Mouse (Mus musculus): ENCODE data around the gene Chrd.

The Chrd gene

DNA sequence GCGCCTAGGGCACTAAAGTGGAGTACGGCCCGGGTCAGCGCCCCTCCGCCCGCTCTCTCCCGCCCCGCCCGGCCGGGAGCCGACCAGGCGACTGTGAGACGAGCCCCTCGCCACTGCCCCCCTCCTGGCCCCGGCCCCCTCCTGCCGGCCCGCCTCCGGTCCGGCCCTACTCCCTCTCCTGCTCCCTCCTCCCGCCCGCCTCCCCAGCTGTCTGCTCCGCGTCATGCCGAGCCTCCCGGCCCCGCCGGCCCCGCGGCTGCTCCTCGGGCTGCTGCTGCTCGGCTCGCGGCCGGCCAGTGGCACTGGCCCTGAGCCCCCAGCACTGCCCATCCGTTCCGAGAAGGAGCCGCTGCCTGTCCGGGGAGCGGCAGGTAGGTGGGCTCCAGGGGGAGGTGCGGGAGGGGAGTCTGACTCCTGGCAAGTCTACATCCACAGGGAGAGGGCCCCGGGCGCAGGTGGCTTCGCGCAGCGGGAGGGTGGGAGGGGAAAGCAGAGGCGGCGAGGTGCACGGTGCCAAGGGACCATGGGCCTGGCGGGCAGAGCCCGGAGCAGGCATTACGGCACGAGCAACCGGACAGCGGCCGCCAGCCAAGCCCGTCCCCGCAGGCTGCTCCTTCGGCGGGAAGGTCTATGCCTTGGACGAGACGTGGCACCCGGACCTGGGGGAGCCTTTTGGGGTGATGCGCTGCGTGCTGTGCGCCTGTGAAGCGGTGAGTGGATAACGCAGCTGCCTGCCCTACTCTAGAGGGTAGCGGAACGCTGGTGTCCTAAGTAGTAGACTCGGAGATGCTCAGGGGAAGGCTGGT lies at the start of gene Chrd:
TSS of gene Chrd (plus strand) at position 203 of the 806 bp plus-strand sequence.
- DNase-seq (ENCODE audit: low spot score), result peak; percentile 71

DNA sequence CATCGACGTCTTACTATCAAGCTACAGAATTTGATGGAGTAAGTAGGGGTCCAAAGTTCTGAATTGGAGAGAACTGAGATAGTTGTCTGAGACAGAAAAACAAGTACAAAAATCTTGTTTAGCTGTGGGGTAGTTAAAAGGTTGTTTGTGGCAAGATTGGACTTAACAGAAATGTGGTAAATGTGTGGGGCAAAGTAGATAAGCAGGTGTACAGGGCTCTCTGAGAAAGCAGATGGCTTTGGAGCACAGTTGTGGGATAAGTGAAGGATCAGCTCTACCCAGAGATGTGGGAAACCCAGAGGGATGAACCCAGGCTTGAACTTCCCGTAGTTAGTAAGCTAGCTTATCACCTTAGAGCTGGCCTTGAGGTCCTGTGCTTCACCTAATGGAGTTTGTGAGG lies 42.2 kb upstream of the Chrd start:
- DNase-seq (ENCODE audit: low spot score), result peak; percentile 6

DNA sequence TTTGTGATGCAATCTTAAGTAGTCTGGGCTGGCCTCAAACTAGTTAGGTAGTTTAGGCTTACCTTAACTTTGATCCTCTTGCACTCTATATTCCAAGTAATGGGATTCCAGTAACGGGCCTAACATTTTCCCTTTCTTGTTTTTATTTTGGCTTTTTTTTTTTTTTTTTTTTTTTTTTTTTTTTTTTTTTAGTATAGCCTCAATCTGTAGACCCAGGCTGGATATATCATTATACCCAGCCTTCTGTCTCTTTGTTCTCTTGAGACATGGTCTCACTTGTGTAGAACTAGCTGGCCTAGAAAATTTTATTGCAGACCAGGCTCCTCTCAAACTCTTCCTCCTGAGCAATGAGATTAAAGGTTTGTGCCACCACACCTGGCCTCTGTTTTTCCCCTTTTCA lies 41.3 kb upstream of the Chrd start:
- DNase-seq (ENCODE audit: low spot score), result no peak

DNA sequence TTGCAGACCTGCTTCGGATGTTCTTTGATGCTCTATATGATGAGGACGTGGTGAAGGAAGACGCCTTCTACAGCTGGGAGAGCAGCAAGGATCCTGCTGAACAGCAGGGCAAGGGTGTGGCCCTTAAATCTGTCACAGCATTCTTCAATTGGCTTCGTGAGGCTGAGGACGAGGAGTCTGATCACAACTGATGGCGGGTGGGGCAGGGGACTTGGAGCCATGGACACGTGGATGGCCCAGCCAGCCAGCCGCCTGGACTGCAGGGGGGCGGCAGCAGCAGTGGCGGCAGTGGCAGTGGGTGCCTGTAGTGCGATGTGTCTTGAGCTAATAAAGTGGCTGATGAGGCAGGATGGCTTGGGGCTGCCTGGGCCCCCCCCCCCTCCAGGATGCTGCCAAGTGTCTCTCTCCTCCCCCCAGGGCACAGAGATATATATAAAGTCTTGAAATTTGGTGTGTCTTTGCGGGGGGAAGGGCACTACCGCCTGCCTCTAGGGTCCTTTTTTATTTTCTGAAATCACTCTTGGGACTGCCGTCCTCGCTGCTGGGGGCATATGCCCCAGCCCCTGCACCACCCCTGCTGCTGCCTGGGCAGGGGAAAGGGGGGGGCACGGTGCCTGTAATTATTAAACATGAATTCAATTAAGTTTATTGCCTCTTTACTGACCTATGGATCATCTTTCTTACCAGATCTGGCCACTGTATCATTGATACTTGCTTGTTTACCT lies 40.5 kb upstream of the Chrd start:
- peak; percentile 20 for DNase-seq (ENCODE audit: low spot score)

DNA sequence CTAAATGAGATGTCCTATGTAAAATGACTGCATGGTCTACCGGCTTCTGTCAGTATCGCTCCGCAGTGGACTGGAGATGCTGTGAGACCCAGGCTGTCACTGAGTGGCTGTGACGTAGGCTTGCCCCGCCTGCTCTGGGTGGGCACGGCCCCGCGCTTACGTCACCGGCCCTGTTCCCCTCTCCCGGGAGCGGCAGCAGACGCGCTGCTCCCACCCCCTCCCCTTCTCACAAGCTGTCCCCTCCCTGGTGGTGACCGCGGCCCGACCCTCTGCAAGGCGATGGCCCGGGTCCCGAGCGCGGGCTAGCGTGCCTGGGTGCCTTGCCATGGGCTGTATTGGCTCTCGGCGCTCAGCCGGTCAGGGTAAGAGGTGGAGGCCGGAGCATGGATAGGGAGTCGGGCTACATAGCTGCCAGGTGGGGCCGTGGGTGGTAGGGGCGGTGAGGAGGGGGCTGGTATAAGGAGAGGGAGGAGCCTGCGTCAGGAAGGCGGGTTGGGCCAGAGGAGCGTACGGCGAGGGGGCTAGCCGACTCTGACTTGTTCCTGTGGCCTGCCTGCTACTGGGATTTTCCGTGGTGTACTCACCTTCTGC lies 39.7 kb upstream of the Chrd start, which contains the start of gene Fam131a:
TSS of gene Fam131a (plus strand) at position 131 of the 591 bp plus-strand sequence.
- peak; percentile 96 for DNase-seq (ENCODE audit: low spot score)

DNA sequence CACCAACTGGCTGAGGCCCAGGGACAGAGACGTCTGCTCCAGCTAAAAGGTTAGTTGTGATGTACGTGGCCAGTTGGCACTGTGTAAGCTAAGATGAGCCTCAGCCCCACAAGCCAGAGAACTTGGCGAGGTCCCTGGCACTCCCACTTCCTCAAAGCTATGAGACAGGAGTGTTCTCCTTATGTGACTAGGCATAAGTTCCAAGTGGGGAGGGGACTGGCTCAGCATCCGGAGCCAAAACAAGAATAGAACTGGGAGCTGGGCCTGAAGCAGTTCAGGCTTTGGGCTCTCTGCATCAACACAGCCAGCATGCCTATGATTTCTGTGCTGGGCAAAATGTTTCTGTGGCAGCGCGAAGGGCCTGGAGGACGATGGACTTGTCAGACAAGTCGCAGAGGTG lies 38.1 kb upstream of the Chrd start:
- DNase-seq (ENCODE audit: low spot score), result no peak

DNA sequence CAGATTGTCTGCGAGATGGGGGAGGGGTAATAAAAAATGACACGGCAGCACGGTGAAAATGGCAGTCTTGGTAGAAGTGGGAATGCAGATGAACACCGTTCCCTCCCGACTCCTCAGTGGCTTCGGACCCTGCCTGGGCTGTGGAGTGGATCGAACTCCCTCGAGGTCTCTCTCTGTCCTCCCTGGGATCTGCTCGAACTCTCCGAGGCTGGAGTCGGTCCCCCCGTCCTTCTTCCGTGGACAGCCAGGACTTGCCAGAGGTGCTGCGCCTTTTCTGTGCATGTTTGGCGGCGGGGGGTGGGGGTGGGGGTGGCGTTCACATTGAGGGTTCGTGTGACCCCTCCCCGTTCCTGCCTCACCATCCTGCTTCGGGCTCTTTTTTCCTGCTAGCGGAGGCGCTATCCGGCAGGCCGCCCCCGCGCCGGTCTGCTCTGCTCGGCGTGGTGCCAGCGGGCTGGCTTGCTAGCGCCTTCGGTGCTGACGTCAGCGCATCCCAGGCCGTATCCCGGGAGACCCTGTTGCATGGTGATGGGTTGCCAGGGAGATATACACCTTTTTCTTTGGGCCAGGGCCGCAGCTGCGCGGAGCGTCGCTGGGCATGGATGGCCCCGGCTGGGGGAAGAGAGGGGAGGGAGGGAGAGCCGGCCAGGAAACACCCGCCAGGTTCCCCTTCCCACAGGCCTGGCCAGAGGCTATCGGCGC lies 37.2 kb upstream of the Chrd start:
- DNase-seq (ENCODE audit: low spot score), result peak; percentile 88

DNA sequence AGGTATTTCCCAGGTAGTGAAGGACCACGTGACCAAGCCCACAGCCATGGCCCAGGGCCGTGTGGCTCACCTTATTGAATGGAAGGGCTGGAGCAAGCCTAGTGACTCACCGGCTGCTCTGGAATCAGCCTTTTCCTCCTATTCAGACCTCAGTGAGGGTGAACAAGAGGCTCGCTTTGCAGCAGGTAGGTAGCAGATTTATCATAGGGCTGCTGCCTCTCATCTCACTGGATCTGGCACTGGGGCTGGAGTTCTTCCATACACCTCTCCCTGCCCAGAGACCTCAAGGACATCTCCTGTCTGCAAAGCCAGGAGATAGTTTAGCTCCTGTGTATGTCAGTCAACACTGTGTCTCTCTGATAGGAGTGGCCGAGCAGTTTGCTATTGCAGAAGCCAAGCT lies 33.7 kb upstream of the Chrd start:
- DNase-seq (ENCODE audit: low spot score), result no peak

DNA sequence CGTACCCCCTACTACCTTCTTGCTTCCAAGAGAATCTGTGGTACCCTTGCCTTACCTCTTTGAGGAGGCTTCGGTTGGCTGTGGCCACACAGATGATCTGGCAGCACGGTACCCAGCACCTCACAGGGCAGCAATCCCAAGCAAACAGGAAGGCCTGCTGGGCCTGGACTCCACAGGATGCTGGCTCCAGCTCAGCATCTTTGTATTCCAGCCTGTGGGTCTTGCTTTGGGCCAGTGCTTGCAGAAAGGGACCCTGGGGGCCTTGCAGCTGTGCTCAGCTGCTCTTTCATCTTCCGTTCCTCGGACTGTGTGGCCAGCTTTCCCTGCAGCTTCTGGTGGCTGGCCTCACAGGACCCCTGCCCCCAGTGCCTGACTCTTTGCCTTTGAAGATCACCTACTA lies 32.9 kb upstream of the Chrd start:
- DNase-seq (ENCODE audit: low spot score), result peak; percentile 17

DNA sequence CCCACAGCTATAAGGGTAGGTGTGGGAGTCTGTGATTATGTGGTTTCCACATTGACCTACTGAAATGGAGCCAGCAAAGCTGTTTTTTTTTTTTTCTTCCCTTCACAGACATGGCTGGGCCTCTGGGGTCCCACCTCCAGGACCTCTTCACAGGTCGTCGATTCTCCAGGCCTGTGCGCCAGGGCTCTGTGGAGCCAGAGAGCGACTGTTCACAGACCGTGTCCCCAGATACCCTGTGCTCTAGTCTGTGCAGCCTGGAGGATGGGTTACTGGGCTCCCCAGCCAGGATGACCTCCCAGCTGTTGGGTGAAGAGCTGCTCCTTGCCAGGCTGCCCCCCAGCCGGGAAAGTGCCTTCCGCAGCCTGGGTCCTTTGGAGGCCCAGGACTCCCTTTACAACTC lies 31.6 kb upstream of the Chrd start:
- peak; percentile 4 for DNase-seq (ENCODE audit: low spot score)

DNA sequence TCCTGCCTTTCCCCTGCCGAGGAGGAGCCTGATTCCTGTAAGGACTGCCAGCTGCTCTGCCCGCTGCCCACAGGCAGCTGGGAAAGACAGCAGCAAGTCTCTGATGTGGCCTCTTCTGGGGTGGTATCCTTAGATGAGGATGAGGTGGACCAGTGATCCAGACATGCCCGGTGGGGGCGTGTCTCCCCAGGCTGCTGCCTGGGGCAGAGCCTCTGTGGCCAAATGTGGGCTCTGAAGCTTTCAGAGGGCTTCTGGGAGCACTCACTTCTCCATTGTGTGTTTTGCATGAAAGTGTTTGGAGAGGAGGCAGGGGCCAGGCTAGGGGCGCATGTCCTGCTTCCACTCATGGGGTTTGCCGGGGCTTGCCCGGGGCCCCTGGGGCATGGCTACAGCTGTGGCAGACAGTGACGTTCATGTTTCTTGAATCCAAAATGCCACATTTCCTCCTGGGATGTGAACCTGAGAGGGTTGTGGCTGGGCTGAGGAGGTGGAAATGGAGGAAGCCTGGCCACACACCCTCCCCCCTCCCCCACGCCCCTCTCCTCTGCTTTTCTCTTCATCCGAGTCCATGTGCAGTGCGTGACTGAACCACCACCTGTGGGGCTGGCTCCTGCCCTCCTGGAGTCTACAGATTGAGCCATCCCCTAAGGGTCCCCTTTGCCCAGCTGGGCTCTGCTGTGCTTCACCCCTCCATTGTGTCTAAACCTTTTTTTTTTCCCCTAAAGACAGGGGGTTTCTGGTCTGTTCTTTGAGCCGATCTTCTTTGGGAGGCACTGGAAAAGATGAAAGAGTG lies 31.0 kb upstream of the Chrd start:
- peak; percentile 29 for DNase-seq (ENCODE audit: low spot score)

DNA sequence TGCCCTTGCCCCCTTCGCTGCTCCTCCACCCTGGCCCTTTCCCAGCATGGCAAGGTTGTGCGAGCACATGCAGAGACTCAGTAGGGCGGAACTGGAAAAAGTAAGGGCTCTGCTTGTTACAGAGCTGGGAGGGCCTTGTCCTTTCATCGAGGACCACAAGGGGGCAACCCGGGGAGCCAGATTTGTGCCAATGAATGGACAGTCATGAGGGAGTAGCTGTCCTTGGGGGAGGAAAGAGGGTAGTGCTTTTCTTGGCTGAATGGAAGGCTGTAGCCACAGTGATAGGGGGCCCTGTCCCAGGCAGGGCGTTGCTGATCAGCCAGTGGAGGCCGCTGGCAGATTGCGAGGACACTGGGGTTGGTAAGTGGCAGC lies 30.4 kb upstream of the Chrd start:
- peak; percentile 88 for DNase-seq (ENCODE audit: low spot score)

DNA sequence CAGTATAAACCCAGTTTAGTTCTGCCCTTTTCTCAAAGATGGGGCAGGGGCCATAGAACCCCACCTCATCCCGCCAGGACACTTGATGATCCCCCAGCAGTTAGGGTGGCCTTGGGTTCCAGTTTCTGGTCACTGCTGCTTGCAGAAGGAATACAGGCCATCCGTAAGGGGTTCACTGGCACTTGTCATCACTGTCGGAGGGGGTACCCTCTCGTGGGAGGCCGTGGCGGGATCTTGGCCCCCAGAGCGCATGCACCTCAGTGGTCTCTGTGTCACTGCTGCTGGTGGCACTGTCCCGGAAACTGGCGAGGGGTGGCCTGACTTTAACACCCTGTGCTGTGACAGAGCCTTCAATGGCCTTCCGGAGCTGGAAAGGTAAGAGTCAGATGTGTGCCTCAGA lies 29.9 kb upstream of the Chrd start:
- no peak for DNase-seq (ENCODE audit: low spot score)

DNA sequence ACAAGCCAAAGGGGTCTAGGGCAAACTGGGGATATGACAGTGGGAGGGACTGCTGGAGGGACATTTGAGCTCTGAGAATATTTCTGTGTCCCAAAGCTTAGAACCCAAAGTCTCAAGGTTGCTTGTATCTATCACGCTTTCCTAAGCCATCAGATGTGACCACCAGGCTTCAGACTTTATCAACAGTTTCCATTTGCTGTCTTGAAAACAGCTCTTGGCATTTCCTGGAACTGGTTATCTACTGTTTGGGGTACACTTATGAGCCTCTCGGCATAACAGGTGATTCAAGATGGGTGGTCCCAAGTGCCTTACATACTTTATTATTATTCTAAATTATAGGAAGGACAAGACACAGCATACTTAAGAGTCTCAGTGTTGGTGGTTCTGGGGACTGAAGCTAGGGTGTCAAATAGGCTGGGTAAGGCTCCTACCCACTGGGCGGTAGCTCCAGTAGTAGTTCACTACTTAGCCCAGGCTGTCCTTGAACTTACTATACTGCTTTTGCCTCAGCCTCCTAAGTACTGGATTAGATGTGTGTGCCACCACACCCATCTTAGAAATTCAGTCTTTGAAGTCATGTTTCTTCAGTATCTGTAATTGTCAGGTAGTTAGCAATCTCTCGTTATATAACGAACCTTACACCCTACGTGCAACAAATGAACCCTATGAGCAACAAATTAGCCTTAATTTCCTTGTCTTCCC lies 29.1 kb upstream of the Chrd start:
- no peak for DNase-seq (ENCODE audit: low spot score)

DNA sequence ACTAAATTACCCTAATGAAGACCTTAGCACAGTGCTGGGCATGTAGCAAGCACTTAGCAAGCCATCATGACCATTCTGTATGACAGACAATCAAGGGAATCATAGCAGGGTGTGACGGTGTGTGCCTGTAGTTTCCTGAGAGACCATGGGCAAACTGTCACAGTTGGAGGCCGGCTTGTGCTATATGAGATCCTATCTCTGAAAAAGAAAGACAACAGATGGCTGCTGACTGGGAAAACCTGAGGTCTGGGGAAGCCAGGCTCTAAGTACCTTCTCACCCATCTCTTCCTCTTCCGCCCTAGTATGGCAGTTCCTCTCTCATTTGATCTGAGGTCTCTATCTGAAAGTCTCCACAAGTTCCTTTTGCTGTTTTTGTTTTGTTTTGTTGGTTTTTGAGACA lies 27.1 kb upstream of the Chrd start:
- DNase-seq (ENCODE audit: low spot score), result no peak

DNA sequence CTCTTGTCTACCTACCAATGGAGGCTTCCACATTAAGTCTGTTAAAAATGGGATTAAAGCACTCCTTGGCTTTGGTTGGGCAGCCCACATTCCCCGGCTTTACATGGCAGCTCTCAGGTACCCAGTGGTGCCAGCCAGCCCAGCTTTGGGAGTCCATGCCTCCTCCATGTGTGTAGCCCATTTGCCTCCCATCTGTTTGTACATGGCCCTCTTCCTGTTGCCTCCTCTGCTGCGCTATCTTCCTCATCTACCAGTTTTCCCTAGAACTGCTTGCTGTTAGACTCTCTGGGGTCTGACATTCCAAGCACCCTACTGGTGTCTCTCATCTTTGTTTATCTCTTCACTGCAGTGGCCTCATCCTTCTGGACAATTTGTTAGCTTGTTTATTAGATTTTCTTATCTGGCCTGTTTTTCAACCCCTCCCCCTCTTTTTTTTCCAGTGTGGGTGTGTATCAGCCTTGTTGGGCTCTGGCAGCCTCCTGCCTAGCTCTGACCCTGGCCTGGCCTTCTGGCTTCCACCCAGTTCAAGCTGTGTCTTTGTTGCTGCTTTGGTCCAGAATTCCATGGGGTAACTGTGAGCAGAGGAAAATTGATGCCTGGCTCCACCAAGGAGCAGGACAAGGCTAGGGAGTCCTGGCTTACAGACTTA lies 26.4 kb upstream of the Chrd start:
- no peak for DNase-seq (ENCODE audit: low spot score)

DNA sequence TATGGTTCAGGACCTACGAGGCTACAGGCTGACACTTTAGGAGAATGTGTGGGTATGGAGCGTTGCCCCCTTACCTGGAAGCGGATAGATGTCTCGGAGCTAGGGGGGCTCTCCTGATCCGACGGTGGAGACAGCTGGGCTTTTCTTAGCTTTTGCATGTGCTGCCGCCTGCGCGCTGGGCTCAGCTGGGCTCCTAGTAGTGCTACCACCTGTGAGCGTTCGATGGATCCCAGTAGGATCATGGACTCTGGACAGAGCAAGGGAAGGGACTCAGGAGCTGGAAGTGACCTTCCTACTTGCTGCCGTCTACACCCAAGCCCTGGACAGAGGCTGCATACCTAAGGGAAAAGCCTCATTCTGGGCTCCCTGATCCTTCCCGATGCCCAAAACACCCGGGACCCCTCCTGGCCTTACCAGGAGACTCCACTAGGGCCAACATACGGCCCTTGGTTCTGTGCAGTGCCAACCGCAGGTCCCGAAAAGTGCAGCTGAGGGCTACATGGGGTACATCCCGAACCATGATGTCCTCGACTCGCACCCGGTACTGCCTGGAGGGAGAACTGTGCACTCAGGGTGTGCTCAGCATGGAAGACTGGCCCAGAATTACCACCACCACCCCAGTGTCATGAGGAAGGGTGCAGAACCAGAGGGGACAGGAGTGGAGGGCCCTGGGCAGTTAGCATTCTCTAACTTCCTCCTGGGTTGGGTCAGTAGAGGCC lies 24.5 kb upstream of the Chrd start:
- no peak for DNase-seq (ENCODE audit: low spot score)

DNA sequence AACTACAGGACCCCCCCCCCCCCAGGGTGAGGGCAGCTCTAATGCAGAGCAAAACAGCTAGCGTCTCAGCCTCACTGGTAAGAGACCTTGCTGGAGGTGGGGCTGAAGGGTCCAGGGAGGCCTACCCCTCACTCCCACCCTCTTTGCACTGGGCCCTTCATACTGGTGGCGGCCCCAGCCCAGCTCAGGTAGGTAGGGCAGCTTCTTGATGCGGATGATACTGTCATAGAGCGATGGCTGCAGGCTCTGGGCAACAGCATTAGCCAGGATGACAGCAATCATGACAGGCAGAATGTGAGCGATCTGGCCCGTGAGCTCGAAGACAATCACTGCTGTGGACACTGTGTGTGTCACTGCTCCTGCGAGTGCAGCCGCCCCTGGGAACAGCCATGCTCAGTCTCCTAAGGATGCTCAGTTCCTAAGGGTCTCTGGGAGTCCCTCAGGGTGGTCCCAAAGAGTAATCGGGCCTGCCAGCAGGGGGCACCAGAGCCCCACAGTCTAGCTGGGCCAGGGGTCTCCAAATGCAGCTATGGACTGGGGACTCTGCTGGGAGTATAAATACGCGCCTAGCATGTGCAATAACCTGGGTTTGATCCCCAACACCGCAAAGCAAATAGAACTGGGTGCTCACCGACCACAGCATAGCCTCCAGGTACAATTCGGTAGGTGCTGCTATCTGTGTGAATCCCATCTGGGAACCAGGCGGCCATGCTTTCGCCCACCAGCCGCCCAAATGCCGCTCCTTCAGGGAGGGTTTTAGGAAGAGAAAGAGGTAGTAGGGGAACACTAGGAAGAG lies 23.8 kb upstream of the Chrd start:
- peak; percentile 81 for DNase-seq (ENCODE audit: low spot score)

DNA sequence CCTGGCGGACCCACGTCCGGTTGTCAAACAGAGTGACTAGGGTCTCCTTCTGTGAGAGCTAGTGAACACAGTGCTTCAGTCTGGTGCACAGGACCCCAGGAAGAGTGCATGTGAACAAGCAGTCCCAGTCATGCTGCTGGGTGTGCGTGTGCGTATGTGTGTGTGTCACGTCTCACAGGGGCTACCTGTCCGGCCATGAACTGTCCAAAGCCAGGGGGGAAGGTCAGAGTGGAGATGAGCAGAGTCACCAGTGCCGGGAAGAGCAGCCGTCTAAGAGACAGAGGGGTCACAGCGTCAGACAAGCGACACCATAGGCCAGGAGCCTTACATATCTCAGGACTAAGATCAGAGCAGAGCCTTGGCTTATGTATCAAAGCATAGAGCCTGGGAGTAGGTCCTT lies 22.6 kb upstream of the Chrd start:
- no peak for DNase-seq (ENCODE audit: low spot score)
